7 mouse cellular contexts compared by ENCODE assay signal in the genomic region with DNA sequence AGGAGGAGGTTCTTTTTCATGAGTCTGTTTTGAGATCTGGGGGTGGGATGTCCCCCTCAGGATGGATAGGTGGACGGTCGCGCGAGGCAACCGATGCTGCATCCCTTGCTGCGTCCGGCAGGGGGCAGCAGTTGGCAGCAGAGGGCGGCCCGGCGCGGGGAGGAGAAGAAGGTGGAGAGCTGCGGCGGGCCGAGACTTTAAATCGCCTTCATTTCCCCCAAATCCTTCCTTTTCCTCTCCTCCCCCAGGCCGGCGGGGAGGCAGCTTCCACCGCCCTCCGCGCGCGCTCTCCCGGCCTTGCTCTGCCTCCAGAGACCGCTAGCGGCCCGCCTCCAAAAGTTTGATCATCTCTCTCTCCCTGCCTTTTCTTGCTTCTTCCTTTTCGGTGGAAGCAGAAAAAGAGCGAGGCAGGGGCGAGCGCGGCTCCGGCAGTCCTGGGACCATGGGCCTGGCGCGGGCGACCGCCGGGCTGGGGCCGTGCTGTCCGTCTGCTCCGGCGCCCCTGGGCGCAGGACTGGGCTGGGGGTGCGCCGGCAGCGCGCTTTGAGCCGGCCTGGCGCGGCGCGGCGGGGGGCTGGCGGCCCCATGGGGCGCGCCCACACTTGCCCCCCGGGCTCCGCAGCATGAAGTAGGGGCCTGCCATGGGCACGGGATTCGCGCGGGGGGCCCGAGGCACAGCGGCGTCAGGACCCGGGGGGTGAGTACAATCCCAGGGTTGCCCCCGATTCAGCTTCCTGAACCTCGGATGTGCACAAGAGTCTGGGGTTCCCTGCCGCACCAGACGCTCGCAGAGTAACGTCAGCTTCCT. TPM values are rescaled to one million over a fixed set of nuclear protein-coding genes. Genes with fewer than 3 reads are reported as not detected.
DNase-seq lines count a peak whose midpoint lies in the region; ATAC-seq and TF ChIP-seq lines count a peak whose summit lies in the region.

No protein-coding gene starts in this region.

- DNase-seq in adrenal gland, postnatal 14 days = peak; percentile 88
- peak; percentile 87 for DNase-seq in embryo, embryonic 11 days
- DNase-seq in heart, adult 18-20 months = peak; percentile 81 to 87
- peak; percentile 64 for DNase-seq in kidney, adult 11 months
- DNase-seq in liver = peak; percentile 68
- DNase-seq in midbrain, postnatal 0 days (ENCODE audit: low spot score) = peak; percentile 59
- peak; percentile 58 to 79 for DNase-seq in spleen, postnatal 10 days (ENCODE audit: low spot score in 2 of 2)

- H3K9me3 ChIP-seq in midbrain, postnatal 0 days (ENCODE audit: low read length) = no peaks in the 10 kb centered on the region

- whole genome bisulfite sequencing in midbrain, postnatal 0 days = under 1% methylated on average over 57 of the region's 71 CpGs

- H3K9ac ChIP-seq in midbrain, postnatal 0 days (replicated peaks; ENCODE audit: low read length, poor library complexity, severe bottlenecking) = peak overlapping the region; percentile 44; the same call in 1 of the 2 replicates

- H3K4me2 ChIP-seq in midbrain, postnatal 0 days (ENCODE audit: low read depth, low read length, poor library complexity, severe bottlenecking) = peak overlapping the region; percentile 100

- peak; percentile 93 for TF ChIP-seq CTCF in midbrain, postnatal 0 days (IDR thresholded peaks at IDR 0.05)

- peaks cover 46% of the 10 kb centered on the region for H3K27me3 ChIP-seq in midbrain, postnatal 0 days (ENCODE audit: insufficient read depth, low read length)

- H3K36me3 ChIP-seq in midbrain, postnatal 0 days (ENCODE audit: insufficient read depth, low read length) = no peaks in the 10 kb centered on the region

- H3K4me3 ChIP-seq in midbrain, postnatal 0 days (ENCODE audit: low read depth, low read length) = peak overlapping the region; percentile 55

- no peak overlapping the region for H3K27ac ChIP-seq in midbrain, postnatal 0 days (ENCODE audit: low read depth, low read length)

- peak; percentile 45; the same call in 1 of the 2 replicates for ATAC-seq in midbrain, postnatal 0 days (ENCODE audit: low FRiP score)

- H3K4me1 ChIP-seq in midbrain, postnatal 0 days (ENCODE audit: insufficient read depth, low read length) = peaks cover 7% of the 10 kb centered on the region; the same call in 1 of the 2 replicates

RNA-seq across cellular contexts. Expression of a gene that starts 1.6 kb away (rescaled TPM):
- total RNA-seq in adrenal gland, postnatal 14 days (2021) = 8.1 and 9.2 TPM in 2 replicates
- 1 to 10 TPM; 1.1 to 1.6 TPM for total RNA-seq in heart, adult 18-20 months (2021)
- total RNA-seq in midbrain, postnatal 0 days (2014; rRNA removed) = 3.9 and 4.8 TPM in 2 replicates
- polyA plus RNA-seq in midbrain, postnatal 0 days (2015; fragmentation: Nextera tagmentation; extraction: Ambion mirVana) = 0.85 and 0.88 TPM in 2 replicates

RNA-seq across cellular contexts. Expression of a gene that starts 43.5 kb away (rescaled TPM):
- not detected in 2 replicates for total RNA-seq in adrenal gland, postnatal 14 days (2021)
- total RNA-seq in heart, adult 18-20 months (2021) = not detected
- 0.28 and 0.60 TPM in 2 replicates for total RNA-seq in midbrain, postnatal 0 days (2014; rRNA removed)
- 0.16 and 0.21 TPM in 2 replicates for polyA plus RNA-seq in midbrain, postnatal 0 days (2015; fragmentation: Nextera tagmentation; extraction: Ambion mirVana)
